Mouse (Mus musculus) pancreas, adult 10 weeks (tissue): ENCODE results near the gene Krt33a. TPM values are rescaled to one million over a fixed set of nuclear protein-coding genes. Genes with fewer than 3 reads are reported as not detected.

ENCODE experiments used
- polyA plus RNA-seq: library from polyadenylated mRNA; stranded (reverse); fragments of 350-450 nt; fragmentation: Illumina TruSeq; extraction: RNeasy Lipid Tissue Mini Kit (QIAGEN cat#74804); gene quantifications from one replicate; pipeline ENCODE4 v1.2.3, GENCODE M21; 2015; ENCODE audit warnings: low read depth, low replicate concordance; ENCODE audit not compliant: insufficient read depth

Gene Krt33a
- polyA plus RNA-seq: not detected

DNA sequence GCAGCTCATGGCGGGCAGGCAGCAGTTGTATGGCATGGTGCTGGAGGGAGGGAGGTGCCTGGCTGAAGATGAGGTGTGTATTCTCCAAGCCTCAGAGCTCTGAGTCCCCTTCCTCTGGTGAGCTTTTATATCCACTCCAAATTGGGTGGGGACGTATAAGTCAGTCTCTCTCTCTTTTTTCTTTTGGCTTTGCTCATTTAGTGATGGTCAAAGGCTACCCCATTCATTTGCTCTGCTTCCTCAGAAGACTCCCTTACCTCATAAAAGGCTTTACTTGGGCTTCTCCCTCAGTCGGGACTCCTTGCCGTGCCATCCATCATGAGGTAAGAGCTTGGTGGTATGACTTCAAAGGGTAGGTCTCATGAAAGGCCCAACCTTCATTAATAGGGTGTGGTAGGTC lies at the start of gene Krt33a:
Gene Krt33a, minus strand, starts transcription at position 101 of the 400 bp plus-strand sequence.

GRCm38 (mm10) chr11:100050451-100050850 lies 34.4 kb upstream of the Krt33a start, which contains the start of gene Krt31:
Krt31 (minus strand) TSS chr11:100050551.

GRCm38 (mm10) chr11:100041454-100041853 lies 25.4 kb upstream of the Krt33a start, which contains the start of gene Krt34:
Krt34 (minus strand) TSS chr11:100041554.

GRCm38 (mm10) chr11:100029768-100030167 lies 13.8 kb upstream of the Krt33a start, which contains the start of gene Krt33b:
Krt33b (minus strand) TSS chr11:100029868.

DNA sequence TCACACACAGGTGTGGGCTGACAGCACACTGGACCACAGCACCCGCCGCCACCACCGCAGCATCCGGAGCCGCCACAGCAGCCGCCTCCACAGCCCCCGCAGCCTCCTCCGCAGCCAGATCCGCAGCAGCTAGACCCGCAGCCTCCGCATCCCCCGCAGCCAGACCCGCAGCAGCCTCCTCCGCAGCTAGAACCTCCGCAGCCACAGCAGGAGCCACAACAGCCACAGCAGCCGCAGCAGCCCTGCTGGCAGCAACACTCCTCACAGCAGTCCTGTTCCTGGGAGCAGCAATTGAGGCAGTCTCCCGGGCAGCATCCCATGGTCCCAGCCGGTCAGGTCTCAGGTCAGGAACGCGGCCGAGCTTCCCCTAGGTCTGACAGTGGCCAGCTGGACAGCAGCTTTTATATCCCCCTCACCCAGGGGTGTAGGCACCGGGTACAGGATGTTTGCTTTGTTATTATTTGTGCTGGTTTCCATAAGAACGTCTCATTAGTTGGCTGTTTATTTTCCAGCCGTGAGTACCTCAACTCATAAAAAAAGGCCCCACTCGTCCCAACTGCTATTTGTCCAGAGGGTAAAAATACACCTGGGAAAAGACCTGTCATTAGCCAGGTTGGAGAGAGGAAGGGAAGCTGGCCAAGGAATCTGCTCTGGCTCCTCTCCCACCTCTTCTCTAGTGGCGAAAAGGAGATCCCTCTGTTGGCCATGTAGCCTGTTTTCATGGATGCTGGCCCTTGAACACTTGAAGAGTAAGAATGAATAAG lies 22.2 kb downstream of the Krt33a start, which contains the start of gene Krtap17-1:
Gene Krtap17-1, minus strand, starts transcription at position 375 of the 764 bp plus-strand sequence.

DNA sequence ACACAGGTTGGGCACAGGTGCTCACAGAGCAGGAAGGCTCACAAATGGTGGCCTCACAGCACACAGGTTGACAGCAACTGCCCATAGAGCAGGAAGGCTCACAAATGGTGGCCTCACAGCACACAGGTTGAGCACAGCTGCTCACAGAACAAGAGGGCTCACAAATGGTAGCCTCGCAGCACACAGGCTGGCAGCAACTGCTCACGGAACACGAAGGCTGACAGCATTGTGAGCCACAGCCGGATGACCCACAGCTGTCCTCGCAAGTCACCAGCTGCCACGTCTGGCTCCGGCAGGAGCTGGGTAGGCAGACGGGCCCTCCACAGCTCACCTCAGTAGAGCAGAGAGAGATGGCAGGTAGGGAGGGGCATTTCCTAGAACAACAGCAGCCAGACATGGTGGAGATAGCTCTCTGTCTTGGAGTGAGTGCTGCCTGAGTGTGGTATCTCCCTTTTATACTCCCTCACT lies 29.8 kb downstream of the Krt33a start, which contains the start of gene Krtap16-1:
Gene Krtap16-1, minus strand, starts transcription at position 418 of the 468 bp plus-strand sequence.

GRCm38 (mm10) chr11:99978953-99979352 lies 37.1 kb downstream of the Krt33a start, which contains the start of gene Krtap29-1:
Krtap29-1 (minus strand) TSS chr11:99979053.

Other genes with a start within 250 kb of the Krt33a start
- not detected for gene Gm11595, start 243.3 kb downstream of the Krt33a start, polyA plus RNA-seq
- gene Krtap4-8, start 235.5 kb downstream of the Krt33a start, polyA plus RNA-seq: not detected
- not detected for gene Krtap4-9, start 231.0 kb downstream of the Krt33a start, polyA plus RNA-seq
- not detected for gene Gm11596, start 222.7 kb downstream of the Krt33a start, polyA plus RNA-seq
- gene Gm11569, start 217.3 kb downstream of the Krt33a start, polyA plus RNA-seq: not detected
- not detected for gene Gm11554, start 211.8 kb downstream of the Krt33a start, polyA plus RNA-seq
- not detected for gene Krtap4-13, start 206.3 kb downstream of the Krt33a start, polyA plus RNA-seq
- gene Gm11564, start 200.5 kb downstream of the Krt33a start, polyA plus RNA-seq: not detected
- not detected for gene 2300003K06Rik, start 178.1 kb downstream of the Krt33a start, polyA plus RNA-seq
- not detected for gene Krtap4-16, start 164.6 kb downstream of the Krt33a start, polyA plus RNA-seq
- not detected for gene Gm11568, start 158.3 kb downstream of the Krt33a start, polyA plus RNA-seq
- not detected for gene Gm11559, start 151.7 kb downstream of the Krt33a start, polyA plus RNA-seq
- gene Krtap9-1, start 142.8 kb downstream of the Krt33a start, polyA plus RNA-seq: not detected
- not detected for gene Gm11567, start 137.0 kb downstream of the Krt33a start, polyA plus RNA-seq
- not detected for gene Krtap31-1, start 108.3 kb downstream of the Krt33a start, polyA plus RNA-seq
- not detected for gene Gm11565, start 101.5 kb downstream of the Krt33a start, polyA plus RNA-seq
- gene Krtap31-2, start 79.9 kb downstream of the Krt33a start, polyA plus RNA-seq: not detected
- not detected for gene Krtap9-5, start 67.7 kb downstream of the Krt33a start, polyA plus RNA-seq
- gene Krtap29-1, start 37.2 kb downstream of the Krt33a start, polyA plus RNA-seq: not detected
- gene Krtap16-1, start 29.6 kb downstream of the Krt33a start, polyA plus RNA-seq: not detected
- gene Krtap17-1, start 22.2 kb downstream of the Krt33a start, polyA plus RNA-seq: not detected
- gene Krt33b, start 13.7 kb upstream of the Krt33a start, polyA plus RNA-seq: not detected
- gene Krt34, start 25.3 kb upstream of the Krt33a start, polyA plus RNA-seq: not detected
- gene Krt31, start 34.3 kb upstream of the Krt33a start, polyA plus RNA-seq: not detected
- not detected for gene Krt32, start 72.0 kb upstream of the Krt33a start, polyA plus RNA-seq
- gene Krt35, start 80.0 kb upstream of the Krt33a start, polyA plus RNA-seq: not detected
- not detected for gene Krt36, start 89.4 kb upstream of the Krt33a start, polyA plus RNA-seq
- not detected for gene Krt13, start 105.4 kb upstream of the Krt33a start, polyA plus RNA-seq
- gene Krt15, start 119.7 kb upstream of the Krt33a start, polyA plus RNA-seq: not detected
- 42.4 TPM for gene Krt19, start 132.5 kb upstream of the Krt33a start, polyA plus RNA-seq
- not detected for gene Krt9, start 177.0 kb upstream of the Krt33a start, polyA plus RNA-seq
- gene Krt14, start 191.3 kb upstream of the Krt33a start, polyA plus RNA-seq: 1.7 TPM
- not detected for gene Krt16, start 232.7 kb upstream of the Krt33a start, polyA plus RNA-seq
- not detected for gene Krt17, start 244.8 kb upstream of the Krt33a start, polyA plus RNA-seq